Mouse (Mus musculus) mouse embryonic stem cell (cell line): ENCODE results near the gene Fgfr1op.

Experiments
- in situ Hi-C, 2 experiments: fragments of 300-500 bp; cut with MboI; formaldehyde crosslinking; loops; 1 replicate in 1 of 2; 3 replicates in 1 of 2; pipeline ENCODE4 v1.14.3; 2019 to 2020; ENCODE audit warnings: low sequenced_read_pairs in 2 of 2, low pct_unique_long_range_greater_than_20kb in 1 of 2, mixed read lengths in 1 of 2; ENCODE audit not compliant: unreplicated experiment in 1 of 2

Fgfr1op gene

DNA sequence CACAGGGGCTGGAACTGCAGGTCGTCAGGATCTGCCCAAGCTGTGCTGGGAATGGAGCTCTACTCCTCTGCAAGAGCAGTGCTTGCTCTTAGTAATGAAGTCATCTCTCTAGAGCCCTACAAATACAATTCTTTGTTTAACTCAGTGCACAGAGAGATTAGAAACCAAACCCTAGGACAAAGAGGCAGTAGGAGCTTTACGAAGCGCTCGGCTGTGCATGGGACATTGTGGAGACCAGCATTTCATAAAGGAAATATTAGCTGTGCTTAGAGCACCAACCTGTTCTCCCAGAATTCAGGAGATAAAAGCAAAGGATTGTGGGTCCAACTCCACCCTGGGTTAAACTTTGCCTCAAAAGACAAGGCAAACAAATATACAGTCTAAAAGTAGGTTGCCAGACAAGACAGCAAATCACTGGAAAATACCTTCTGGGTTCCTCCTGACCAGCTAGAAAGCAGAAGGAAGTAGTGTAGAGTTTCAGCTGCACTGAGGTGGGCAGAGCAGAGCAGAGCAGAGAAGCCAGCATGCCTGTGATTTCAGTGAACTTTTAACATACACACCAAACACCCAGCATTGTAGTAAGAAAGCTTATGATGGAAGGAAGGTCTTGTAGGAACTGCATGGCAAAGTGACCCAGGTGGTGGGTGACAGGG, 80.9 kb downstream of the Fgfr1op start:
- in situ Hi-C loops = no loop called here
